Mouse (Mus musculus): ENCODE measurements around the gene Zc3h4. TPM values are rescaled to one million over a fixed set of nuclear protein-coding genes. Genes with fewer than 3 reads are reported as not detected.
A peak's percentile ranks its signal among the peaks of the same experiment; 100 is the strongest.

The Zc3h4 gene
- polyA plus RNA-seq, 1 experiment from 2014 or later = 22.3 TPM

DNA sequence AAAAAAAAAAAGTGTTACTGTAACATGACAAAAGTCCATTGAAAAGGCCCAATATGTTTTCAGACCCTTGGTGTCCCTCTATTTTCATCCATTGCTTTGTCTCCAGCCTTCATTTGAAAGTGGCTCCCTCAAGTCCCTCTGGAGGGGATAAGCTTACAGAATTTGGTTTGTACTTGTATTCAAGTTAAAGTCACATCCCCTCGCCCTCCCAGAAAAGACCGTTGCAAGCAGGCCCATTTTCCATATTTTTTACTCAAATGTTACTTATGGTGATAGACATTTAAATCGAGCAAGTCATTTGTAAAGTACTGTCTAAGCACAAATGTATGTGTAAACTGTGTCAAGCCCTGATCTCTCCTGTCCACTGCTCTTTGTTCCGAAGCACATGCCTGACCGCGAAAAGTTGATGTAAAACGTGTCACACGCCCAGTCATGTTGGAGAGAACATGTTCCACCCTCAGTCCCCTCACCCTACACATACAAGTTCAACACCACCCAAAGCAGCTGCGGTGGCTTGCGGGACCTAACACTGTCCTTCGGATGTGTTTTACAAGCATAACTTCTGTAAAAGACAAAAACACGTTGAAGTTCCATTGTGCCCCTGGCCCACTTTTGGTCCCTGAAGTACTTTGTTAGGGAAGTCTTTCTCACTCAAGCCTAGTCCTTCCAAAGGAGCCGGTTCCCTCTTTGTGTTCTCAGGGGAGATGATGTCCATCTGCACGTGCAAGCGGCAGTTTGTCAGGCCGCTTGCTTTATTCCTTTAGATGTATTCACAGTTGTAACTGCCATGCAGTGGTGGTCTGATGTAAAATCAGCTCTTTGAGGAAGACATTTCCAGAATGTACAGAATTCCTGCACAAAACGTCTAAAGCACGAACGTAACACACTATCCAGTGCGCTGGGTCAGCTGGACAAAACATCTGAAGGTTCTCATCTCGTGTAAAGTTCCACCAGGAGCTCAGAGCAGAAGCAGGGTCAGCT lies 2.5 kb downstream of the Zc3h4 start:
- no peak for ATAC-seq (replicated peaks)
- peak overlapping the region; percentile 80 for H3K4me2 ChIP-seq (replicated peaks)
- H3K9ac ChIP-seq (replicated peaks) = peak overlapping the region; percentile 100
- H3K27me3 ChIP-seq = no peaks in the 10 kb centered on the region
- H3K27ac ChIP-seq (replicated peaks) = peak overlapping the region; percentile 100
- peaks cover 40% of the 10 kb centered on the region for H3K4me1 ChIP-seq
- H3K36me3 ChIP-seq = no peaks in the 10 kb centered on the region
- H3K9me3 ChIP-seq = no peaks in the 10 kb centered on the region
- WGBS = 21% methylated on average over 21 of the region's 21 CpGs
- peak overlapping the region; percentile 78 for H3K4me3 ChIP-seq

- Histone ChIP-seq H3K9me3 (no peaks in the 10 kb centered on the region), H3K4me3 (no peak overlapping the region), H3K36me3 (no peaks in the 10 kb centered on the region), H3K27me3 (no peaks in the 10 kb centered on the region), H3K27ac (replicated peaks) (peak overlapping the region; percentile 46), H3K4me1 (peaks cover 32% of the 10 kb centered on the region), H3K4me2 (replicated peaks) (peak overlapping the region; percentile 29), H3K9ac (replicated peaks) (peak overlapping the region; percentile 16; the same call in 1 of the 2 replicates)
- WGBS = 85% methylated on average over 3 of the region's 3 CpGs
- ATAC-seq (replicated peaks) = no peak
Observed at GRCm38 (mm10) chr7:16404315-16405072, 3.8 kb downstream of the Zc3h4 start.

DNA sequence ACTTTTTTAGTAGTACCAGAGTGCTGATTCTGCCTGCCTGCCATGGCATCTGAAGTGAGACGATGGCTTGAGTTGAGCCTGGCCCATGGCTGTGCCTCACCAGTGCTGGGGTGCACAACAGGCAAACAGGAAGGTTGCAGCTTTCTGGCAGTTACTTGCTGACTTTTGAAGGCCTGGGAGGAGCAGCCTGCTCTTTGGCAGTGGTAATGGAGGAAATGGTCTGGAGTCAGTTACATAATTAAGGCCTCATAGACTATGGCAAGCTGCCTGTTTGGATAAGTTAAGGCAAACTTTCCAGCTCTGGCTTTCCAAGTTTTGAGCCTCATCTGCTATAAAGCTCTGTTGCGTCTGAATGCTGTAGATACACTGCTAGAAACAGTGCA lies 4.4 kb downstream of the Zc3h4 start:
- Histone ChIP-seq H3K4me1 (peaks cover 32% of the 10 kb centered on the region), H3K4me3 (no peak overlapping the region; the same call in 1 of the 2 replicates), H3K9me3 (no peaks in the 10 kb centered on the region), H3K27me3 (no peaks in the 10 kb centered on the region), H3K27ac (replicated peaks) (peak overlapping the region; percentile 46), H3K9ac (replicated peaks) (peak overlapping the region; percentile 16; the same call in 1 of the 2 replicates), H3K36me3 (no peaks in the 10 kb centered on the region), H3K4me2 (replicated peaks) (peak overlapping the region; percentile 29)
- WGBS = 74% methylated on average over 2 of the region's 2 CpGs
- no peak for ATAC-seq (replicated peaks)

DNA sequence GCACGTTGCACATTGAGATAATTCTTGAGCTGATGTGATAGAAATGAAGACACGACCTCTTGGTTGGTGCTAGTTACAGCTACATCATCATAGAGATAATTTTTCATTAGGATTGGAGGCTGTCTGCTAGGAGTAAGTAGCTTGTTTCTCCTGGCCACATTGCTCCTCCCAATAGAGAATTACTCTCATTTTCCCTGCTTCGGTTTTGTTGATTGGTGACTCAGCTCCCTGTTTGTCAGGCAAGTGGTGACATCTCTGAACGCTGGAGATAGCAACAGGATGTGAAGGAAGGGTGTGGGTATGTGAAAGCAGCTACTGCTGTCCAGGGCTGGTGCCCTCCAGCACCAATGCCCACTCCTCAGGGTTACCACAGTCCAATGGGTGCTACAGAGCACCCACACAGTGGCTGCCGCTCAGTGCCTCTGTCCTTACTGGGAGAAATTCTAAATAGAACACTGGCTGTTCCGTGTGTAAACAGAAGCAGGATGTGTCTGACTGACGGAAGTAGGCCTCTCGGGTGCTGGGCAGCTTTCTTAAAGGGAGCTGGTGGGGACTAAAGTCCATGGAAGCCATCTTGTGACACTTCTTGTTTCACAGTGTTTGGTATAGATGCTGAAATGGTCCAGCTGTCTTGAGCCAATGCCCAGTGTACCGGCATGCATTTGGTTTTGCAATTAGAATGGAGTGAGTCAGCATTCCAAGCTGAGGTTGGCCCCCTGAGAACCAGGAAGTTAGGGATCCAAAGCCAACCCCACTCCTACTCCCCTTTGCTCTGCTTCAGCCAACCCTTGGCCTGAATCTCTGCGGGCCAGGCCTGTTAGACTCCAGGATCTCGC lies 5.0 kb downstream of the Zc3h4 start:
- H3K36me3 ChIP-seq = no peaks in the 10 kb centered on the region
- peak overlapping the region; percentile 46 for H3K27ac ChIP-seq (replicated peaks)
- no peaks in the 10 kb centered on the region for H3K27me3 ChIP-seq
- H3K4me3 ChIP-seq = no peak overlapping the region
- peak overlapping the region; percentile 29 for H3K4me2 ChIP-seq (replicated peaks)
- H3K9me3 ChIP-seq = no peaks in the 10 kb centered on the region
- no peak for ATAC-seq (replicated peaks)
- WGBS = 70% methylated on average over 11 of the region's 11 CpGs
- peak overlapping the region; percentile 26; the same call in 1 of the 2 replicates for H3K9ac ChIP-seq (replicated peaks)
- H3K4me1 ChIP-seq = peaks cover 32% of the 10 kb centered on the region

DNA sequence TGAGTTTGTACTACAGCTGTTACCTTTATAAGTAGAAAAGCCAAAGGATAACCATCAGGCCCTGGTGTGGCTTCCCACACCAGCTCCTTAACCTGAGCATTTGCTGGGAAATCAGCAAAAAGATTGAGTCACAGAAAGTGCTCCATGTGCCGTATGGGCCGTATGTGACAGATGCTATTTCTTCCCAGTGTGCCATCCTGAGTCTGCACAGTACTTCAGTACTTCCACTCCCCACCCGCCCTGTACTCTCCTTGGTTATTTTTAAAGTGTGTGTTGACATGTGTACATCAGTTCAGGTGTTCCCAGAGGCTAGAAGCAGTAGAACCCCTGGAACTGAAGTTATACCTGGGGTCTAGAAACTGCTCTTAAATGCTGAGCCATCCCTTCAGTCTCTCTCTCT lies 6.3 kb downstream of the Zc3h4 start:
- no peak overlapping the region for H3K9ac ChIP-seq (replicated peaks)
- no peak for ATAC-seq (replicated peaks)
- no peak overlapping the region for H3K4me3 ChIP-seq
- no peak overlapping the region for H3K27ac ChIP-seq (replicated peaks)
- 84% methylated on average over 3 of the region's 3 CpGs for WGBS
- no peaks in the 10 kb centered on the region for H3K27me3 ChIP-seq
- H3K36me3 ChIP-seq = no peaks in the 10 kb centered on the region
- H3K4me2 ChIP-seq (replicated peaks) = no peak overlapping the region
- no peaks in the 10 kb centered on the region for H3K9me3 ChIP-seq
- peaks cover 33% of the 10 kb centered on the region for H3K4me1 ChIP-seq

- Histone ChIP-seq H3K36me3 (no peaks in the 10 kb centered on the region), H3K27me3 (no peaks in the 10 kb centered on the region), H3K4me3 (no peak overlapping the region), H3K4me1 (peaks cover 15% of the 10 kb centered on the region), H3K9me3 (no peaks in the 10 kb centered on the region), H3K9ac (replicated peaks) (no peak overlapping the region), H3K27ac (replicated peaks) (no peak overlapping the region), H3K4me2 (replicated peaks) (no peak overlapping the region)
- 90% methylated on average over 5 of the region's 5 CpGs for WGBS
- ATAC-seq (replicated peaks) = no peak
Observed at GRCm38 (mm10) chr7:16411100-16411499, 10.4 kb downstream of the Zc3h4 start.

DNA sequence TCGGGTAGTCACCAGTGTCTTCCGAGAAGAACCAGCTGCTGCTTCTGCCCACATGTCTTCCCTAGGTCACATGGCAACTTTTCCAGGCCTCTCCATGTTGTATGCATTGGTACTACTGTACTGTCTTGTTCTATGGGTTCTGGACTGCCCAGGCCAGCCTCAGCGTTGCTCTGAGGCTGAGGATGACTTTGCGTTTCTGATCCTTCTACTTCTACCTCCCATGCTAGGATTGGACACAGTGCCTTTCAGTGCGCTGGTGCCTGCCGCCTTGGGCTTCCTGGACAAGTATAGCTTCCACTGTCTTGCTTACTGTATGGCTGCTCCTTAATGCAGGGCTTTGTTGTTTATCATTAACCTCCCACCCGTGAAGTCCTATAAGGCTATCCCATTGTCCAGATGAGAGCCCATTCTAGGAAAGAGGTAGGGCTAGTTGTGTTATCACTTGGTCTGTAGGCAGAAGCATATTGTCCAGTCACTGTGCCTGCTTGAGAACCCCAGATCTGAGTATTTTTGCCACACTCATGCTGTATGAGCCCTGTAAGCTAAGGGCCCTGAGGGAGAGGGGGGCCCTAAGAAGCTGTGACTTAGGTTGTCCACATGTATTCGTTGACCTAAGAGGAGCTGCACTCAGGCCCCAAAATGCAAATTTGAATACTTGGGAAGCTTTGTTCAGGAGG lies 11.6 kb downstream of the Zc3h4 start:
- 83% methylated on average over 8 of the region's 8 CpGs for WGBS
- Histone ChIP-seq H3K4me3 (no peak overlapping the region), H3K4me2 (replicated peaks) (no peak overlapping the region), H3K36me3 (peaks cover 10% of the 10 kb centered on the region), H3K27me3 (no peaks in the 10 kb centered on the region), H3K9ac (replicated peaks) (no peak overlapping the region), H3K4me1 (peaks cover 11% of the 10 kb centered on the region; the same call in 1 of the 2 replicates), H3K27ac (replicated peaks) (no peak overlapping the region), H3K9me3 (no peaks in the 10 kb centered on the region)
- ATAC-seq (replicated peaks) = no peak

- no peak for ATAC-seq (replicated peaks)
- 48% methylated on average over 2 of the region's 2 CpGs for WGBS
- Histone ChIP-seq H3K9ac (replicated peaks) (no peak overlapping the region), H3K36me3 (peaks cover 16% of the 10 kb centered on the region), H3K27me3 (no peaks in the 10 kb centered on the region), H3K4me3 (no peak overlapping the region), H3K27ac (replicated peaks) (no peak overlapping the region), H3K9me3 (no peaks in the 10 kb centered on the region), H3K4me1 (peaks cover 11% of the 10 kb centered on the region; the same call in 1 of the 2 replicates), H3K4me2 (replicated peaks) (no peak overlapping the region)
Observed at GRCm38 (mm10) chr7:16412930-16413329, 12.2 kb downstream of the Zc3h4 start.

GRCm38 (mm10) chr7:16415426-16415825 lies 14.7 kb downstream of the Zc3h4 start:
- Histone ChIP-seq H3K4me1 (peaks cover 11% of the 10 kb centered on the region; the same call in 1 of the 2 replicates), H3K27ac (replicated peaks) (no peak overlapping the region), H3K9me3 (no peaks in the 10 kb centered on the region), H3K4me2 (replicated peaks) (no peak overlapping the region), H3K27me3 (no peaks in the 10 kb centered on the region), H3K9ac (replicated peaks) (no peak overlapping the region), H3K36me3 (peaks cover 40% of the 10 kb centered on the region), H3K4me3 (no peak overlapping the region)
- 84% methylated on average over 3 of the region's 3 CpGs for WGBS
- ATAC-seq (replicated peaks) = no peak

GRCm38 (mm10) chr7:16417141-16417771 lies 16.5 kb downstream of the Zc3h4 start:
- Histone ChIP-seq H3K27me3 (no peaks in the 10 kb centered on the region), H3K27ac (replicated peaks) (no peak overlapping the region), H3K9ac (replicated peaks) (no peak overlapping the region), H3K36me3 (peaks cover 58% of the 10 kb centered on the region), H3K4me3 (no peak overlapping the region), H3K4me1 (peaks cover 8% of the 10 kb centered on the region; the same call in 1 of the 2 replicates), H3K4me2 (replicated peaks) (no peak overlapping the region), H3K9me3 (no peaks in the 10 kb centered on the region)
- 91% methylated on average over 10 of the region's 10 CpGs for WGBS
- ATAC-seq (replicated peaks) = no peak

- Histone ChIP-seq H3K4me1 (no peaks in the 10 kb centered on the region), H3K4me2 (replicated peaks) (no peak overlapping the region), H3K36me3 (peaks cover 71% of the 10 kb centered on the region), H3K9me3 (no peaks in the 10 kb centered on the region), H3K27me3 (no peaks in the 10 kb centered on the region), H3K27ac (replicated peaks) (no peak overlapping the region), H3K9ac (replicated peaks) (no peak overlapping the region), H3K4me3 (no peak overlapping the region)
- 92% methylated on average over 5 of the region's 5 CpGs for WGBS
- ATAC-seq (replicated peaks) = no peak
Observed at GRCm38 (mm10) chr7:16418713-16419112, 18.0 kb downstream of the Zc3h4 start.

All from forebrain, embryonic 15.5 days (tissue).